Mouse (Mus musculus) left cerebral cortex, adult 2 months (tissue): ENCODE results near the gene Mvk. TPM values are rescaled to one million over a fixed set of nuclear protein-coding genes. Genes with fewer than 3 reads are reported as not detected.

Source experiments
- DNase-seq, 2 experiments: peaks; one replicate each; pipeline ENCODE4 v3.0.0; 2021 to 2022; ENCODE audit warnings: low spot score in 2 of 2, mixed read lengths in 1 of 2; ENCODE audit errors: extremely low spot score in 1 of 2
- H3K27ac ChIP-seq: fragments of 200-600 bp; 2 replicates; pipeline ENCODE4 v1.8.1; 2022
- H3K4me3 ChIP-seq: fragments of 200-600 bp; 2 replicates; pipeline ENCODE4 v1.8.1; 2022
- CTCF ChIP-seq: fragments of 200-600 bp; IDR thresholded peaks from 2 replicates; pipeline ENCODE4 v1.8.1; 2022; ENCODE audit warnings: antibody characterized with exemption, mild to moderate bottlenecking, moderate library complexity
- intact Hi-C: fragments of 180-260 bp; cut with DNase I; formaldehyde crosslinking; loops from one replicate; pipeline ENCODE4 v1.15.1; 2025
- microRNA-seq, 2 experiments: library from miRNA; unstranded; fragments of <30 nt; microRNA quantifications; one replicate each; pipeline ENCODE4 v1.2.0; 2021
- total RNA-seq, 2 experiments: library from RNA; stranded (reverse); gene quantifications; 2 replicates each; pipeline ENCODE4 v1.2.3; 2021

Gene Mvk
- total RNA-seq, 2 experiments from 2014 or later = 26.1 to 30.8 TPM

GRCm38 (mm10) chr5:114490241-114490640 lies 46.2 kb downstream of the Mvk start:
- no peak overlapping the region for H3K4me3 ChIP-seq
- TF ChIP-seq CTCF = no peak
- DNase-seq = no peak
- H3K27ac ChIP-seq = no peak overlapping the region
- intact Hi-C loops = no loop called here

- intact Hi-C loops = no loop called here
- Histone ChIP-seq H3K4me3 (no peak overlapping the region), H3K27ac (no peak overlapping the region)
- no peak for DNase-seq
- TF ChIP-seq CTCF = no peak
Observed at GRCm38 (mm10) chr5:114494761-114495160, 50.7 kb downstream of the Mvk start.

- no peak for TF ChIP-seq CTCF
- Histone ChIP-seq H3K4me3 (no peak overlapping the region), H3K27ac (no peak overlapping the region)
- DNase-seq = no peak
- intact Hi-C loops = no loop called here
Observed at GRCm38 (mm10) chr5:114501252-114501651, 57.2 kb downstream of the Mvk start.

GRCm38 (mm10) chr5:114504826-114505225 lies 60.8 kb downstream of the Mvk start:
- no peak for TF ChIP-seq CTCF
- intact Hi-C loops = no loop called here
- Histone ChIP-seq H3K27ac (no peak overlapping the region), H3K4me3 (no peak overlapping the region)
- no peak for DNase-seq

- intact Hi-C loops = no loop called here
- Histone ChIP-seq H3K4me3 (no peak overlapping the region), H3K27ac (no peak overlapping the region)
- no peak for TF ChIP-seq CTCF
- no peak for DNase-seq
Observed at GRCm38 (mm10) chr5:114505260-114506085, 61.4 kb downstream of the Mvk start.

GRCm38 (mm10) chr5:114507394-114507793 lies 63.3 kb downstream of the Mvk start:
- H3K27ac ChIP-seq = no peak overlapping the region
- DNase-seq = no peak
- intact Hi-C loops = no loop called here
- TF ChIP-seq CTCF = no peak
- H3K4me3 ChIP-seq = no peak overlapping the region

- DNase-seq = no peak
- TF ChIP-seq CTCF = no peak
- Histone ChIP-seq H3K27ac (no peak overlapping the region), H3K4me3 (no peak overlapping the region)
- intact Hi-C loops = no loop called here
Observed at GRCm38 (mm10) chr5:114507964-114508363, 63.9 kb downstream of the Mvk start.

- DNase-seq = no peak
- Histone ChIP-seq H3K4me3 (no peak overlapping the region), H3K27ac (no peak overlapping the region)
- intact Hi-C loops = no loop called here
- no peak for TF ChIP-seq CTCF
Observed at GRCm38 (mm10) chr5:114509461-114509860, 65.4 kb downstream of the Mvk start.

Small RNA genes within 50 kb of the gene (microRNA-seq; reads per million reads assigned to microRNA genes)
- gene Mir7027 = 0 to 0.96 reads per million in 2 experiments

Other genes with a start within 250 kb of the Mvk start
- gene Foxn4, start 170.5 kb upstream of the Mvk start, total RNA-seq = not detected
- gene Myo1h, start 155.1 kb upstream of the Mvk start, total RNA-seq = 1 to 10 TPM; 1.6 to 2.6 TPM
- gene Kctd10, start 63.8 kb upstream of the Mvk start, total RNA-seq = 10 to 100 TPM; 56.8 to 58.8 TPM
- gene Ube3b, start 63.7 kb upstream of the Mvk start, total RNA-seq = 10 to 100 TPM; 79.6 to 83.8 TPM
- 10 to 100 TPM; 17.0 to 21.3 TPM for gene Mmab, start 209 bp upstream of the Mvk start, total RNA-seq
- gene Fam222a, start 123.7 kb downstream of the Mvk start, total RNA-seq = 1 to 10 TPM; 7.9 to 9.0 TPM
- gene Trpv4, start 214.2 kb downstream of the Mvk start, total RNA-seq = 1 to 10 TPM; 1.8 to 2.2 TPM
- gene Gltp, start 246.7 kb downstream of the Mvk start, total RNA-seq = 10 to 100 TPM; 21.8 to 22.4 TPM